Mouse (Mus musculus): ENCODE measurements at regions not wholly inside any gene's neighbourhood (a gene's known extent, or its start where the extent isn't known, plus 50 kb on each side); places are given as distances from the start of the nearest gene placed in this dataset.

GRCm38 (mm10) chr17:31791656-31792055 lies 63.9 kb downstream of the Sik1 start:
- Histone ChIP-seq H3K79me2 (ENCODE audit: control insufficient read depth, insufficient read depth) (no peaks in the 10 kb centered on the region), H3ac (ENCODE audit: control insufficient read depth, insufficient read length) (no peak overlapping the region), H3K27me3 (ENCODE audit: control insufficient read depth, insufficient read depth, insufficient read length) (no peaks in the 10 kb centered on the region), H3K36me3 (ENCODE audit: control insufficient read depth, insufficient read depth) (no peaks in the 10 kb centered on the region), H3K4me2 (ENCODE audit: low read depth) (no peak overlapping the region), H3K4me3 (no peak overlapping the region)
- TF ChIP-seq POLR2A (IDR thresholded peaks at IDR 0.05; ENCODE audit: insufficient read length, low read depth), result no peak
- TF ChIP-seq MYOD1 (IDR thresholded peaks at IDR 0.05; ENCODE audit: control insufficient read depth in 1 of 3, insufficient read length in 2 of 3, low read depth in 2 of 3), result no peak
- no peak for TF ChIP-seq CEBPB (IDR thresholded peaks at IDR 0.05; ENCODE audit: insufficient read depth, poor library complexity, severe bottlenecking)
- TF ChIP-seq E2F4 (IDR thresholded peaks at IDR 0.05; ENCODE audit: insufficient read depth), result no peak
- TF ChIP-seq SRF (IDR thresholded peaks at IDR 0.05; ENCODE audit: control insufficient read depth, insufficient read length, low read depth), result no peak
- TF ChIP-seq USF1 (IDR thresholded peaks at IDR 0.05; ENCODE audit: low read depth), result no peak
- no peak for TF ChIP-seq POLR2AphosphoS2 (IDR thresholded peaks at IDR 0.05; ENCODE audit: insufficient read length, low read depth)
- TF ChIP-seq MYOG (IDR thresholded peaks at IDR 0.05; ENCODE audit: control insufficient read depth in 1 of 3, insufficient read depth in 1 of 3, insufficient read length in 2 of 3, low read depth in 2 of 3), result no peak
- TF ChIP-seq TCF3 (IDR thresholded peaks at IDR 0.05; ENCODE audit: insufficient read length, low read depth), result no peak
- no peak for TF ChIP-seq TCF12 (IDR thresholded peaks at IDR 0.05; ENCODE audit: insufficient read depth, poor library complexity, severe bottlenecking)
- no peak for TF ChIP-seq REST (IDR thresholded peaks at IDR 0.05; ENCODE audit: insufficient read depth, insufficient read length)
- no peak for TF ChIP-seq MAX (IDR thresholded peaks at IDR 0.05; ENCODE audit: low read depth)

DNA sequence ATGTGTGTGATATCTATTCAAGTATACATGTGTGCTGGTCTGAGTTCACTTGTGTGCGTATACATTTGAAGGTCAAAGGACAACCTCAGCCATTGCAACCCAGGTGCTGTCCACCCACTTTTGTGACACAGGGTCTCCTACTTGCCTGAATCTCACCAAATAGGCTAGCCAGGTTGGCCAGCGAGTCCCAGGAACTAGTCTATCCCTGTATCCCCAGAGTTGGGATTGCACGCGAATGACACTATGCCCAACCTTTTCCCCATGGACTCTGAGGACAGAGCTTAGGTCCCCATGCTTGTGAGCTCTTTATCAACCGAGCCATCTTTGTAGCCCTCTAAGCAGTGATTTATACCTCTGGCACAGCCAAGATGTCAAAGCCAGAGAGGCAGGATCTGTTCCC lies 62.6 kb downstream of the Sik1 start:
- Histone ChIP-seq H3K27me3 (ENCODE audit: control insufficient read depth, insufficient read depth, insufficient read length) (no peaks in the 10 kb centered on the region), H3ac (ENCODE audit: control insufficient read depth, insufficient read length) (no peak overlapping the region), H3K4me2 (ENCODE audit: low read depth) (no peak overlapping the region), H3K36me3 (ENCODE audit: control insufficient read depth, insufficient read depth) (no peaks in the 10 kb centered on the region), H3K79me2 (ENCODE audit: control insufficient read depth, insufficient read depth) (no peaks in the 10 kb centered on the region), H3K4me3 (no peak overlapping the region)
- no peak for TF ChIP-seq USF1 (IDR thresholded peaks at IDR 0.05; ENCODE audit: low read depth)
- TF ChIP-seq TCF12 (IDR thresholded peaks at IDR 0.05; ENCODE audit: insufficient read depth, poor library complexity, severe bottlenecking), result no peak
- TF ChIP-seq POLR2AphosphoS2 (IDR thresholded peaks at IDR 0.05; ENCODE audit: insufficient read length, low read depth), result no peak
- no peak for TF ChIP-seq MYOG (IDR thresholded peaks at IDR 0.05; ENCODE audit: control insufficient read depth in 1 of 3, insufficient read depth in 1 of 3, insufficient read length in 2 of 3, low read depth in 2 of 3)
- no peak for TF ChIP-seq POLR2A (IDR thresholded peaks at IDR 0.05; ENCODE audit: insufficient read length, low read depth)
- TF ChIP-seq MYOD1 (IDR thresholded peaks at IDR 0.05; ENCODE audit: control insufficient read depth in 1 of 3, insufficient read length in 2 of 3, low read depth in 2 of 3), result no peak
- no peak for TF ChIP-seq MAX (IDR thresholded peaks at IDR 0.05; ENCODE audit: low read depth)
- no peak for TF ChIP-seq REST (IDR thresholded peaks at IDR 0.05; ENCODE audit: insufficient read depth, insufficient read length)
- no peak for TF ChIP-seq E2F4 (IDR thresholded peaks at IDR 0.05; ENCODE audit: insufficient read depth)
- TF ChIP-seq CEBPB (IDR thresholded peaks at IDR 0.05; ENCODE audit: insufficient read depth, poor library complexity, severe bottlenecking), result no peak
- TF ChIP-seq TCF3 (IDR thresholded peaks at IDR 0.05; ENCODE audit: insufficient read length, low read depth), result no peak
- TF ChIP-seq SRF (IDR thresholded peaks at IDR 0.05; ENCODE audit: control insufficient read depth, insufficient read length, low read depth), result no peak

DNA sequence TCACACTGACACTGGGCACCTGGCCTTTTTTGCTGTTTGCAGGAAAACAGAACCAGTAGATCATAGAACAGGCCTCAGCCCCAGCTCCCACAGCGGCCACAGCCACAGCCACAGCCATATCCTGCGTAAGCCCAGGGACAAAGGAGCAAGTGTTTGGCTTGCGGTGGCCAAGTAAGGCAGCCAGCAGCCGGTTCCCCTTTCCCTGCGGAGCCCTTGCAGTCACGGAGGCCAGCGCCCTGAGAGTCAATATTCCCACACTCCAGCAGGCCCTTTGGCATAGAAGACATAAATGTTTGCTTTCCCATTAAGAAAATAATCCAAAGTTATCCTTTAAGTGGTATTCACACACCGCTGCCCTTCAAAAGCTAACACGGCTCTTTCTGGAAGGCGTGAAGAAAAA lies 62.1 kb downstream of the Sik1 start:
- TF ChIP-seq MAX (IDR thresholded peaks at IDR 0.05; ENCODE audit: low read depth) (no peak), MYOG (IDR thresholded peaks at IDR 0.05; ENCODE audit: control insufficient read depth in 1 of 3, insufficient read depth in 1 of 3, insufficient read length in 2 of 3, low read depth in 2 of 3) (no peak), REST (IDR thresholded peaks at IDR 0.05; ENCODE audit: insufficient read depth, insufficient read length) (no peak), MYOD1 (IDR thresholded peaks at IDR 0.05; ENCODE audit: control insufficient read depth in 1 of 3, insufficient read length in 2 of 3, low read depth in 2 of 3) (no peak), TCF12 (IDR thresholded peaks at IDR 0.05; ENCODE audit: insufficient read depth, poor library complexity, severe bottlenecking) (no peak), USF1 (IDR thresholded peaks at IDR 0.05; ENCODE audit: low read depth) (no peak), POLR2AphosphoS2 (IDR thresholded peaks at IDR 0.05; ENCODE audit: insufficient read length, low read depth) (no peak), POLR2A (IDR thresholded peaks at IDR 0.05; ENCODE audit: insufficient read length, low read depth) (no peak), CEBPB (IDR thresholded peaks at IDR 0.05; ENCODE audit: insufficient read depth, poor library complexity, severe bottlenecking) (no peak), TCF3 (IDR thresholded peaks at IDR 0.05; ENCODE audit: insufficient read length, low read depth) (no peak), SRF (IDR thresholded peaks at IDR 0.05; ENCODE audit: control insufficient read depth, insufficient read length, low read depth) (no peak), E2F4 (IDR thresholded peaks at IDR 0.05; ENCODE audit: insufficient read depth) (no peak)
- no peaks in the 10 kb centered on the region for H3K36me3 ChIP-seq (ENCODE audit: control insufficient read depth, insufficient read depth)
- no peak overlapping the region for H3K4me3 ChIP-seq
- H3K4me2 ChIP-seq (ENCODE audit: low read depth), result no peak overlapping the region
- no peaks in the 10 kb centered on the region for H3K27me3 ChIP-seq (ENCODE audit: control insufficient read depth, insufficient read depth, insufficient read length)
- H3ac ChIP-seq (ENCODE audit: control insufficient read depth, insufficient read length), result no peak overlapping the region
- no peaks in the 10 kb centered on the region for H3K79me2 ChIP-seq (ENCODE audit: control insufficient read depth, insufficient read depth)

DNA sequence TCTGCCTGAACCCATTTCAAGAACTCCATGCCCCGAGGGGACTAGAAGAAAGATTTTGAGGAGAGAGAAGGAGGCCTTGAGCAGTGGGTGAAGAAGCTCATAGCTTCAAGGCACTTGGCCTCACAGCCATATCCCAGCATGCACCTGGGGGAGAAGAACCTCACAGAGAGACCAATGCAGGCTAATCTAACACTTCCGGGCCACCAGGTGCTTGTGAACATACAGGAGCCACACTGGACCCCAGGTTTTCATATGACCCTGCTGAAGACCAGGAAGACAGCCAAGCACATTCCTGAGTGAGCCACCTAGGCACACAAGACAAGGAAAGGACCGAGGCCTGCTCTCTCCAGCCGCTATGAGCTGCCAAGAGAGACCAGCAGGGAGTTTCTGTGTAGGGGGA lies 61.6 kb downstream of the Sik1 start:
- no peak overlapping the region for H3K4me2 ChIP-seq (ENCODE audit: low read depth)
- no peak overlapping the region for H3K4me3 ChIP-seq
- no peak overlapping the region for H3ac ChIP-seq (ENCODE audit: control insufficient read depth, insufficient read length)
- no peaks in the 10 kb centered on the region for H3K79me2 ChIP-seq (ENCODE audit: control insufficient read depth, insufficient read depth)
- H3K27me3 ChIP-seq (ENCODE audit: control insufficient read depth, insufficient read depth, insufficient read length), result no peaks in the 10 kb centered on the region
- no peak for TF ChIP-seq TCF3 (IDR thresholded peaks at IDR 0.05; ENCODE audit: insufficient read length, low read depth)
- no peak for TF ChIP-seq TCF12 (IDR thresholded peaks at IDR 0.05; ENCODE audit: insufficient read depth, poor library complexity, severe bottlenecking)
- no peak for TF ChIP-seq POLR2AphosphoS2 (IDR thresholded peaks at IDR 0.05; ENCODE audit: insufficient read length, low read depth)
- no peak for TF ChIP-seq E2F4 (IDR thresholded peaks at IDR 0.05; ENCODE audit: insufficient read depth)
- no peak for TF ChIP-seq MAX (IDR thresholded peaks at IDR 0.05; ENCODE audit: low read depth)
- no peak for TF ChIP-seq POLR2A (IDR thresholded peaks at IDR 0.05; ENCODE audit: insufficient read length, low read depth)
- no peak for TF ChIP-seq REST (IDR thresholded peaks at IDR 0.05; ENCODE audit: insufficient read depth, insufficient read length)
- no peak for TF ChIP-seq MYOG (IDR thresholded peaks at IDR 0.05; ENCODE audit: control insufficient read depth in 1 of 3, insufficient read depth in 1 of 3, insufficient read length in 2 of 3, low read depth in 2 of 3)
- TF ChIP-seq USF1 (IDR thresholded peaks at IDR 0.05; ENCODE audit: low read depth), result no peak
- no peak for TF ChIP-seq SRF (IDR thresholded peaks at IDR 0.05; ENCODE audit: control insufficient read depth, insufficient read length, low read depth)
- no peak for TF ChIP-seq MYOD1 (IDR thresholded peaks at IDR 0.05; ENCODE audit: control insufficient read depth in 1 of 3, insufficient read length in 2 of 3, low read depth in 2 of 3)
- no peaks in the 10 kb centered on the region for H3K36me3 ChIP-seq (ENCODE audit: control insufficient read depth, insufficient read depth)

Measured in myocyte (in vitro differentiated cells).